Mouse (Mus musculus) liver, adult 2 months (tissue): ENCODE results near the gene Fkbp1b.

Experiments used
- CTCF ChIP-seq: fragments of 200-500 bp; IDR thresholded peaks from 2 replicates; pipeline ENCODE4 v1.5.1; 2011; ENCODE audit warnings: low read depth, low read length, control low read depth
- POLR2A ChIP-seq: fragments of 200-500 bp; IDR thresholded peaks from 2 replicates; pipeline ENCODE4 v1.6.1; 2011; ENCODE audit warnings: low read length, control low read depth; ENCODE audit not compliant: insufficient read depth; ENCODE audit errors: extremely low read depth

- TF ChIP-seq POLR2A (no peak), CTCF (no peak)
Measured at GRCm38 (mm10) chr12:4864338-4864690, 22.9 kb upstream of the Fkbp1b start.
